Mouse (Mus musculus): ENCODE measurements around the gene Ebpl. TPM values are rescaled to one million over a fixed set of nuclear protein-coding genes. Genes with fewer than 3 reads are reported as not detected.
"Not testable (repeated sequence)": the region's sequence is repeated elsewhere in the genome, so short reads cannot be mapped to it uniquely, and the experiment has no call there.

Gene Ebpl
- polyA plus RNA-seq, 1 experiment from 2014 or later, result 8.5 TPM

DNA sequence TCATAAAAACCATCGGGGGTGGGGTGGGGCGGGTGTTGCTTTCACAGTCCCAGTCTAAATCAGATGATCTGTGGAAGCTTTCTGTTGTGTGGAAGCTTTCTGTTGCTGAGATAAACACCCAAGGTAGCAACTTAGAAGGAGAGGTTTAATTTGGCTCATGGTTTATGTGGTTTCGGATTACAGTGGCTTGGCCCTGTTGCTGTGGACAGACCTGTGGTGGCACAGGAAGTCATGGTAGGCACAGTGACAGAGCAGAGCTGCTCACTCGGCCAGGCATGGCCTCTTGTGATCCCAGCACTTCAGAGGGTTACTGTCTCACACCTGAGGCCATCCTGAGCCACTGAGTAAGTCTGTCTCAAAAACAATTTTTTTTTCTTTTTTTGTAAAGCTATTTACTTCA, 20.9 kb downstream of the Ebpl start:
- WGBS, result 85% methylated on average over 4 of the region's 4 CpGs
- no peak for DNase-seq (ENCODE audit: low spot score)

GRCm38 (mm10) chr14:61330996-61331561, 29.2 kb downstream of the Ebpl start:
- no peaks in the 10 kb centered on the region for H3K9me3 ChIP-seq (ENCODE audit: control insufficient read depth, low read length)
- H3K4me3 ChIP-seq (ENCODE audit: low read depth, low read length), result no peak overlapping the region
- H3K27me3 ChIP-seq (ENCODE audit: control insufficient read depth, insufficient read depth, low read length), result no peaks in the 10 kb centered on the region
- H3K9ac ChIP-seq (ENCODE audit: low read length), result no peak overlapping the region
- no peak overlapping the region for H3K27ac ChIP-seq (ENCODE audit: low read depth, low read length)
- H3K4me2 ChIP-seq (ENCODE audit: low read depth), result no peak overlapping the region
- 0 out of 2 replicates have a peak, but pooled peaks cover 3% of the 10 kb centered on the region for H3K4me1 ChIP-seq (ENCODE audit: control insufficient read depth, insufficient read depth, low read length)
- H3K36me3 ChIP-seq (ENCODE audit: control insufficient read depth, insufficient read depth, low read length), result no peaks in the 10 kb centered on the region
- whole genome bisulfite sequencing, result 22% methylated on average over 13 of the region's 13 CpGs
- peak; percentile 79 for DNase-seq (ENCODE audit: low spot score)
- ATAC-seq (ENCODE audit: insufficient read depth, low FRiP score, low TSS enrichment), result peak; percentile 60

More for the DNA sequence above, 20.9 kb downstream of the Ebpl start:
- no peak overlapping the region for H3K4me3 ChIP-seq (ENCODE audit: low read depth, low read length)
- H3K9ac ChIP-seq (ENCODE audit: low read length), result no peak overlapping the region
- no peak overlapping the region for H3K27ac ChIP-seq (ENCODE audit: low read depth, low read length)
- no peaks in the 10 kb centered on the region for H3K9me3 ChIP-seq (ENCODE audit: control insufficient read depth, low read length)
- no peak for ATAC-seq (ENCODE audit: insufficient read depth, low FRiP score, low TSS enrichment)
- H3K4me2 ChIP-seq (ENCODE audit: low read depth), result no peak overlapping the region
- no peaks in the 10 kb centered on the region for H3K27me3 ChIP-seq (ENCODE audit: control insufficient read depth, insufficient read depth, low read length)
- no peaks in the 10 kb centered on the region for H3K36me3 ChIP-seq (ENCODE audit: control insufficient read depth, insufficient read depth, low read length)
- no peaks in the 10 kb centered on the region for H3K4me1 ChIP-seq (ENCODE audit: control insufficient read depth, insufficient read depth, low read length)

DNA sequence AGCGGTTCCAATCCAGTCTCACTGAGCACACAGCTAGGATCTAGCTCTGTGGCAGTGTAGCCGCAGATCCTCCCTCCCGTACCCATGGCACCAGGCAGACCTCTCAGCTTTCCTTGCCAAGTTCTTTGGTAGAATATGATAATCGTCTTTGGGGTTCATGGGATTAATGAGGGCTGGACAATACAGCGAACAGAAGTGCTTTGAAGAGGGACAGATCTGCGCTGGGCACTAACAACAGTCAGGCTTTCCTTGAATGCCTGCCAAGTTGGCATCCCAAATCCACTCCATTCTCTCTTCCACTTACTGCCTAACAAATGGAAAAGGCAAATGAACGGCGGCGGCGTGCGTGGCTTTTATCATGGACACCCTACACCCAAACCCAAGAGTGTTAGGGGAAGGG, 29.6 kb downstream of the Ebpl start:
- no peaks in the 10 kb centered on the region for H3K36me3 ChIP-seq (ENCODE audit: control insufficient read depth, insufficient read depth, low read length)
- H3K9me3 ChIP-seq (ENCODE audit: control insufficient read depth, low read length), result no peaks in the 10 kb centered on the region
- H3K27ac ChIP-seq (ENCODE audit: low read depth, low read length), result no peak overlapping the region
- 0 out of 2 replicates have a peak, but pooled peaks cover 3% of the 10 kb centered on the region for H3K4me1 ChIP-seq (ENCODE audit: control insufficient read depth, insufficient read depth, low read length)
- WGBS, result 80% methylated on average over 11 of the region's 11 CpGs
- no peak overlapping the region for H3K9ac ChIP-seq (ENCODE audit: low read length)
- H3K27me3 ChIP-seq (ENCODE audit: control insufficient read depth, insufficient read depth, low read length), result no peaks in the 10 kb centered on the region
- no peak overlapping the region for H3K4me2 ChIP-seq (ENCODE audit: low read depth)
- H3K4me3 ChIP-seq (ENCODE audit: low read depth, low read length), result no peak overlapping the region
- no peak for ATAC-seq (ENCODE audit: insufficient read depth, low FRiP score, low TSS enrichment)
- DNase-seq (ENCODE audit: low spot score), result no peak

GRCm38 (mm10) chr14:61327618-61328450, 32.4 kb downstream of the Ebpl start:
- H3K9ac ChIP-seq (ENCODE audit: low read length), result peak overlapping the region; percentile 29
- no peaks in the 10 kb centered on the region for H3K36me3 ChIP-seq (ENCODE audit: control insufficient read depth, insufficient read depth, low read length)
- DNase-seq (ENCODE audit: low spot score) (peak; percentile 68), ATAC-seq (ENCODE audit: insufficient read depth, low FRiP score, low TSS enrichment) (peak; percentile 53; the same call in 1 of the 2 replicates)
- peak overlapping the region; percentile 31 for H3K4me2 ChIP-seq (ENCODE audit: low read depth)
- WGBS, result 30% methylated on average over 19 of the region's 19 CpGs
- H3K9me3 ChIP-seq (ENCODE audit: control insufficient read depth, low read length), result no peaks in the 10 kb centered on the region
- H3K4me1 ChIP-seq (ENCODE audit: control insufficient read depth, insufficient read depth, low read length), result 0 out of 2 replicates have a peak, but pooled peaks cover 3% of the 10 kb centered on the region
- no peak overlapping the region for H3K27ac ChIP-seq (ENCODE audit: low read depth, low read length)
- H3K4me3 ChIP-seq (ENCODE audit: low read depth, low read length), result 0 out of 2 replicates have a peak overlapping the region, but pooled peaks have one; percentile 3
- no peaks in the 10 kb centered on the region for H3K27me3 ChIP-seq (ENCODE audit: control insufficient read depth, insufficient read depth, low read length)

DNA sequence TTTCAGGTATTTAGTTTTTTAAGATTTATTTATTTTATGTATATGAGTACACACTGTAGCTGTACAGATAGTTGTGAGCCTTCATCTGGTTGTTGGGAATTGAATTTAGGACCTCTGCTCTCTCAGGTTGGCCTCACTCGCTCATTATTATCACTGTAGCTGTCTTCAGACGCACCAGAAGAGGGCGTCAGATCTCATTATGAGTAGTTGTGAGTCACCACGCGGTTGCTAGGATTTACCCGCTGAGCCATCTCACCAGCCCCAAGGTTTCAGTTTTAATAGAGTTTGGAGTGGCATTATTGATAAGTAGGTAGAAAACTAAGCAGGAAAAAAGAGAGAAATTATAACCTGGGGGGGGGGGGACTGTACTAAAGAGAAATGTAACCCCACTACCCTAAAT, 33.2 kb downstream of the Ebpl start:
- WGBS, result 26% methylated on average over 6 of the region's 6 CpGs
- H3K4me2 ChIP-seq (ENCODE audit: low read depth); H3K27me3 ChIP-seq (ENCODE audit: control insufficient read depth, insufficient read depth, low read length); H3K36me3 ChIP-seq (ENCODE audit: control insufficient read depth, insufficient read depth, low read length); H3K9me3 ChIP-seq (ENCODE audit: control insufficient read depth, low read length); H3K4me3 ChIP-seq (ENCODE audit: low read depth, low read length); ATAC-seq (ENCODE audit: insufficient read depth, low FRiP score, low TSS enrichment); DNase-seq (ENCODE audit: low spot score); H3K9ac ChIP-seq (ENCODE audit: low read length); H3K27ac ChIP-seq (ENCODE audit: low read depth, low read length); H3K4me1 ChIP-seq (ENCODE audit: control insufficient read depth, insufficient read depth, low read length): not testable (repeated sequence)

DNA sequence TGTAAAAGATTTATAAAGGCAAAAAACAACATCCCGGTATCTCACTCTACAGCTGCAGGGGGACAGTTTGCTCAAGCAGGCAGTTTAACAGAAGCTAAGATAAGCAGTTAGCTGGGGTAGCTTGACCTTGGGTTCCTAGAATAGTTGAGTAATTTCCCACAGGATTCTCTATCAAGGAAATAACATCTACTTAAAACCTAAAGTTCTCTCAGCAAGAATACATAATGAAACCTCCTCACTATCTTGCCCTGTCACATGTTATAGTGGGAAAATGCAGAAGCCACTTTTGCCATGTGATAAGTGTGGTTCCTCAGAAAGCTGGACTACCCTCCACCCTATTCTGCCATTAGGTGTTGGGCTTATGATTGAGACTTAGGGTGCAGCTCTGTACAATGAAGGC, 37.5 kb downstream of the Ebpl start:
- Histone ChIP-seq H3K4me1 (ENCODE audit: control insufficient read depth, insufficient read depth, low read length) (0 out of 2 replicates have a peak, but pooled peaks cover 3% of the 10 kb centered on the region), H3K27ac (ENCODE audit: low read depth, low read length) (no peak overlapping the region), H3K9me3 (ENCODE audit: control insufficient read depth, low read length) (no peaks in the 10 kb centered on the region), H3K9ac (ENCODE audit: low read length) (no peak overlapping the region), H3K36me3 (ENCODE audit: control insufficient read depth, insufficient read depth, low read length) (no peaks in the 10 kb centered on the region), H3K4me2 (ENCODE audit: low read depth) (no peak overlapping the region), H3K27me3 (ENCODE audit: control insufficient read depth, insufficient read depth, low read length) (no peaks in the 10 kb centered on the region), H3K4me3 (ENCODE audit: low read depth, low read length) (no peak overlapping the region)
- ATAC-seq (ENCODE audit: insufficient read depth, low FRiP score, low TSS enrichment), result no peak
- DNase-seq (ENCODE audit: low spot score), result no peak
- 97% methylated on average over 1 of the region's 1 CpGs for WGBS

- no peaks in the 10 kb centered on the region for H3K36me3 ChIP-seq (ENCODE audit: control insufficient read depth, insufficient read depth, low read length)
- no peak overlapping the region for H3K4me2 ChIP-seq (ENCODE audit: low read depth)
- no peak overlapping the region for H3K27ac ChIP-seq (ENCODE audit: low read depth, low read length)
- no peaks in the 10 kb centered on the region for H3K9me3 ChIP-seq (ENCODE audit: control insufficient read depth, low read length)
- H3K4me1 ChIP-seq (ENCODE audit: control insufficient read depth, insufficient read depth, low read length), result no peaks in the 10 kb centered on the region
- DNase-seq (ENCODE audit: low spot score) (no peak), ATAC-seq (ENCODE audit: insufficient read depth, low FRiP score, low TSS enrichment) (no peak)
- H3K27me3 ChIP-seq (ENCODE audit: control insufficient read depth, insufficient read depth, low read length), result no peaks in the 10 kb centered on the region
- no peak overlapping the region for H3K9ac ChIP-seq (ENCODE audit: low read length)
- no peak overlapping the region for H3K4me3 ChIP-seq (ENCODE audit: low read depth, low read length)
- 83% methylated on average over 4 of the region's 4 CpGs for WGBS
Observed at GRCm38 (mm10) chr14:61321200-61321599, 39.0 kb downstream of the Ebpl start.

DNA sequence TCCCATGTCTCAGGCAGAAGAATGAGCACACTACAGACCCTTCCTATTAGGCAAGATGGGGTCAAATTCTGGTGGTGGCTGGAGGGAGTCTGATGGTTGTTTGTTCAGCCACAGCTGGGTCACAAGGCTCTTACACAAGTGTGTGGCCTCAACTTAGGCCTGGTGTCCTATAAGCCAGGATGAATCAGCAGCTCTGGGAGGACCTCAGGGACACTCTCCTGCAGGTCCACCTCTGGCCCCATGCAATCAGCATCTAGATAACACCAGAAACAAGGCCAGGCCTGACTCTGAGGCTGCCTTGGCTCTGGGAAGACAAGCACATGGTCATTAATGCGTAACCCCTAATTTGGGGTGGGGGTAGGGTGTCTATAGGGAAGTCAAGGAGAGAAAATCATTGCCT, 39.5 kb downstream of the Ebpl start:
- Histone ChIP-seq H3K9me3 (ENCODE audit: control insufficient read depth, low read length) (no peaks in the 10 kb centered on the region), H3K4me3 (ENCODE audit: low read depth, low read length) (no peak overlapping the region), H3K4me1 (ENCODE audit: control insufficient read depth, insufficient read depth, low read length) (no peaks in the 10 kb centered on the region), H3K36me3 (ENCODE audit: control insufficient read depth, insufficient read depth, low read length) (no peaks in the 10 kb centered on the region), H3K27me3 (ENCODE audit: control insufficient read depth, insufficient read depth, low read length) (no peaks in the 10 kb centered on the region), H3K4me2 (ENCODE audit: low read depth) (no peak overlapping the region), H3K27ac (ENCODE audit: low read depth, low read length) (no peak overlapping the region), H3K9ac (ENCODE audit: low read length) (no peak overlapping the region)
- DNase-seq (ENCODE audit: low spot score), result no peak
- 89% methylated on average over 1 of the region's 1 CpGs for whole genome bisulfite sequencing
- no peak for ATAC-seq (ENCODE audit: insufficient read depth, low FRiP score, low TSS enrichment)

DNA sequence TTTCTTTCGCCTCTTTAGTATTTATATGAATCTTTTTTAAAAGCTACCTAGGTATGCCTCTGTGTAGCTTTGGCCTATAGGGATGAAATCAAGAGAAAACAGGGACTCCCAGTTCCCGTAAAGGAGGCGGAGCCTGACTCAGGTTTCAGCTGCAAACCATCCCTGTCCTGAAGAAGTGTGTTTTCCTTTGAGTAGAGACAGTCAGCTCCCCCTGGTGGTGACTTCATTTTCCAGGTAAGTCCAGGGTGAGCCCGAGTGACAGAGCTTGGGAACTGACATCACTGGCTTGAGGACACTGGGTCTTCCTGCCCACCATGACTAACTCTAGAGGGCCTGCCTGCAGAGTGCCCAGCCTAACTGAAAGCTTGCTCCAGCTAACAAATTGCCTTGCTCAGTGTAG, 43.4 kb downstream of the Ebpl start:
- no peak for ATAC-seq (ENCODE audit: insufficient read depth, low FRiP score, low TSS enrichment)

More for the DNA sequence above, 43.4 kb downstream of the Ebpl start:
- Histone ChIP-seq H3K4me2 (ENCODE audit: low read depth) (no peak overlapping the region), H3K9ac (ENCODE audit: low read length) (no peak overlapping the region), H3K27me3 (ENCODE audit: control insufficient read depth, insufficient read depth, low read length) (no peaks in the 10 kb centered on the region), H3K4me3 (ENCODE audit: low read depth, low read length) (no peak overlapping the region), H3K36me3 (ENCODE audit: control insufficient read depth, insufficient read depth, low read length) (no peaks in the 10 kb centered on the region), H3K9me3 (ENCODE audit: control insufficient read depth, low read length) (no peaks in the 10 kb centered on the region), H3K4me1 (ENCODE audit: control insufficient read depth, insufficient read depth, low read length) (no peaks in the 10 kb centered on the region), H3K27ac (ENCODE audit: low read depth, low read length) (no peak overlapping the region)
- WGBS, result 36% methylated on average over 4 of the region's 4 CpGs
- peak; percentile 44 for DNase-seq (ENCODE audit: low spot score)

Measured in neural tube, embryonic 11.5 days (tissue).